16 mouse cellular contexts compared by ENCODE assay signal in genomic region chr4:86684806-86685205, GRCm38 (mm10). TPM values are rescaled to one million over a fixed set of nuclear protein-coding genes. Genes with fewer than 3 reads are reported as not detected.
A peak's percentile ranks its signal among the peaks of the same experiment; 100 is the strongest.
DNase-seq lines count a peak whose midpoint lies in the region; ATAC-seq and TF ChIP-seq lines count a peak whose summit lies in the region.
"Had no signal": no experiment of that assay in that cellular context is flagged by ENCODE, and none has a peak within 500 bp of the region (broad histone marks: within the 10 kb centered on the region; RNA-seq: fewer than 3 reads in every experiment).

No protein-coding gene starts in this region.

- H3K4me1 ChIP-seq in heart, embryonic 11.5 days (ENCODE audit: control insufficient read depth, insufficient read depth, low read length): peaks cover 5% of the 10 kb centered on the region; the same call in 1 of the 2 replicates
- no peaks in the 10 kb centered on the region for H3K4me1 ChIP-seq in hindbrain, postnatal 0 days (ENCODE audit: insufficient read depth, low read length)
- no peaks in the 10 kb centered on the region for H3K4me1 ChIP-seq in hindbrain, embryonic 14.5 days (replicated peaks; ENCODE audit: control insufficient read depth, insufficient read depth, low read length)
- H3K4me1 ChIP-seq in lung, postnatal 0 days (ENCODE audit: insufficient read depth, low read depth, low read length): peaks cover 9% of the 10 kb centered on the region
- peaks cover 20% of the 10 kb centered on the region for H3K4me1 ChIP-seq in brown adipose tissue, adult 24 weeks (ENCODE audit: control insufficient read depth, insufficient read depth, insufficient read length, low read length)
- no peaks in the 10 kb centered on the region; the same call in 1 of the 2 replicates for H3K4me1 ChIP-seq in midbrain, embryonic 10.5 days

- no peak for TF ChIP-seq CTCF in hindbrain, postnatal 0 days (IDR thresholded peaks at IDR 0.05; ENCODE audit: low read depth)
- TF ChIP-seq CTCF in lung, postnatal 0 days (IDR thresholded peaks at IDR 0.05): no peak

- TF ChIP-seq EP300 in lung, postnatal 0 days (IDR thresholded peaks at IDR 0.05): no peak

- no peaks in the 10 kb centered on the region for H3K27me3 ChIP-seq in heart, embryonic 11.5 days (ENCODE audit: control insufficient read depth, insufficient read depth, low read length)
- no peaks in the 10 kb centered on the region for H3K27me3 ChIP-seq in hindbrain, postnatal 0 days (ENCODE audit: insufficient read depth, low read length)
- H3K27me3 ChIP-seq in hindbrain, embryonic 14.5 days (ENCODE audit: control insufficient read depth, insufficient read depth, low read length): no peaks in the 10 kb centered on the region
- H3K27me3 ChIP-seq in lung, postnatal 0 days (replicated peaks; ENCODE audit: insufficient read depth, low read length): no peaks in the 10 kb centered on the region
- no peaks in the 10 kb centered on the region for H3K27me3 ChIP-seq in midbrain, embryonic 10.5 days (ENCODE audit: low read depth, poor library complexity, severe bottlenecking)
- H3K27me3 ChIP-seq: CH12.LX, Patski had no signal

- H3K9ac ChIP-seq in heart, embryonic 11.5 days (ENCODE audit: low read depth, low read length): no peak overlapping the region
- no peak overlapping the region for H3K9ac ChIP-seq in hindbrain, postnatal 0 days (replicated peaks; ENCODE audit: low read length)
- H3K9ac ChIP-seq in hindbrain, embryonic 14.5 days: no peak overlapping the region
- no peak overlapping the region for H3K9ac ChIP-seq in lung, postnatal 0 days (replicated peaks; ENCODE audit: low read depth)

- no peak overlapping the region for H3K4me2 ChIP-seq in heart, embryonic 11.5 days
- H3K4me2 ChIP-seq in hindbrain, postnatal 0 days (ENCODE audit: low read depth, low read length): no peak overlapping the region
- no peak overlapping the region for H3K4me2 ChIP-seq in hindbrain, embryonic 14.5 days (replicated peaks)
- H3K4me2 ChIP-seq in lung, postnatal 0 days (replicated peaks; ENCODE audit: low read depth, low read length): no peak overlapping the region

- DNase-seq in heart, adult 11 months: peak; percentile 55
- no peak for DNase-seq in hindbrain, postnatal 0 days (ENCODE audit: low spot score)
- DNase-seq in hindbrain, embryonic 14.5 days (ENCODE audit: low spot score): no peak
- no peak for DNase-seq in lung, postnatal 0 days (ENCODE audit: low spot score)
- DNase-seq in lung, adult 18-20 months: no peak
- no peak for DNase-seq in midbrain, embryonic 10.5 days (ENCODE audit: low spot score)
- DNase-seq: B cell, adult 2 months; cerebellum, adult 11 months; cerebellum, adult 11-12 months had no signal

- WGBS in heart, embryonic 11.5 days (ENCODE audit: insufficient replicate concordance): 82% methylated on average over 6 of the region's 6 CpGs
- WGBS in hindbrain, postnatal 0 days: 84% methylated on average over 6 of the region's 6 CpGs
- 86% methylated on average over 6 of the region's 6 CpGs for WGBS in hindbrain, embryonic 14.5 days
- WGBS in lung, postnatal 0 days: 62% methylated on average over 6 of the region's 6 CpGs
- WGBS in midbrain, embryonic 10.5 days: 90% methylated on average over 6 of the region's 6 CpGs

- H3K27ac ChIP-seq in heart, embryonic 11.5 days (ENCODE audit: low read depth, low read length): no peak overlapping the region
- peak overlapping the region; percentile 2; the same call in 1 of the 2 replicates for H3K27ac ChIP-seq in hindbrain, postnatal 0 days
- no peak overlapping the region for H3K27ac ChIP-seq in hindbrain, embryonic 14.5 days
- 0 out of 2 replicates have a peak overlapping the region, but pooled peaks have one; percentile 23 for H3K27ac ChIP-seq in lung, postnatal 0 days (ENCODE audit: low read length)
- H3K27ac ChIP-seq in brown adipose tissue, adult 24 weeks (replicated peaks; ENCODE audit: low read depth, low read length): peak overlapping the region; percentile 63
- H3K27ac ChIP-seq in midbrain, embryonic 10.5 days (replicated peaks): no peak overlapping the region

- ATAC-seq in heart, embryonic 11.5 days (replicated peaks; ENCODE audit: insufficient number of reproducible peaks, low FRiP score, low TSS enrichment): no peak
- no peak for ATAC-seq in hindbrain, postnatal 0 days
- ATAC-seq in hindbrain, embryonic 14.5 days (ENCODE audit: low FRiP score): no peak
- no peak for ATAC-seq in lung, postnatal 0 days
- ATAC-seq: activated CD4-positive, CD25-positive, alpha-beta regulatory T cell, adult 4 months; CD4-positive, CD25-positive, alpha-beta regulatory T cell, adult 4 months; Patski had no signal

- H3K36me3 ChIP-seq in heart, embryonic 11.5 days (ENCODE audit: control insufficient read depth, insufficient read depth, low read length): no peaks in the 10 kb centered on the region
- no peaks in the 10 kb centered on the region for H3K36me3 ChIP-seq in hindbrain, postnatal 0 days (ENCODE audit: insufficient read depth, low read length)
- H3K36me3 ChIP-seq in hindbrain, embryonic 14.5 days (replicated peaks; ENCODE audit: control insufficient read depth, insufficient read depth): no peaks in the 10 kb centered on the region
- H3K36me3 ChIP-seq in lung, postnatal 0 days (ENCODE audit: insufficient read depth, low read length): no peaks in the 10 kb centered on the region
- H3K36me3 ChIP-seq in midbrain, embryonic 10.5 days: no peaks in the 10 kb centered on the region
- H3K36me3 ChIP-seq: G1E had no signal

- H3K4me3 ChIP-seq in heart, embryonic 11.5 days (ENCODE audit: low read depth, low read length): no peak overlapping the region
- no peak overlapping the region for H3K4me3 ChIP-seq in hindbrain, postnatal 0 days (ENCODE audit: low read length)
- no peak overlapping the region for H3K4me3 ChIP-seq in hindbrain, embryonic 14.5 days (replicated peaks; ENCODE audit: low read length)
- no peak overlapping the region for H3K4me3 ChIP-seq in lung, postnatal 0 days (ENCODE audit: low read depth, low read length)
- no peak overlapping the region for H3K4me3 ChIP-seq in brown adipose tissue, adult 24 weeks (ENCODE audit: insufficient read depth, low read depth, low read length)
- no peak overlapping the region for H3K4me3 ChIP-seq in midbrain, embryonic 10.5 days

- no peaks in the 10 kb centered on the region for H3K9me3 ChIP-seq in heart, embryonic 11.5 days (replicated peaks; ENCODE audit: control insufficient read depth, low read length)
- H3K9me3 ChIP-seq in hindbrain, postnatal 0 days (ENCODE audit: low read length): no peaks in the 10 kb centered on the region
- H3K9me3 ChIP-seq in hindbrain, embryonic 14.5 days (ENCODE audit: control insufficient read depth, low read length): no peaks in the 10 kb centered on the region
- H3K9me3 ChIP-seq in lung, postnatal 0 days (ENCODE audit: low read length): no peaks in the 10 kb centered on the region
- no peaks in the 10 kb centered on the region for H3K9me3 ChIP-seq in midbrain, embryonic 10.5 days (replicated peaks)
- H3K9me3 ChIP-seq: G1E had no signal

RNA-seq across cellular contexts. Expression of gene Plin2, which starts 14.9 kb away (rescaled TPM):
- polyA plus RNA-seq in heart, embryonic 11.5 days (2014; fragmentation: Nextera tagmentation; extraction: Ambion mirVana): 65.4 and 70.4 TPM in 2 replicates
- total RNA-seq in hindbrain, postnatal 0 days (2014; rRNA removed): 42.7 and 48.8 TPM in 2 replicates
- 37.3 and 38.6 TPM in 2 replicates for polyA plus RNA-seq in hindbrain, postnatal 0 days (2015; fragmentation: Nextera tagmentation; extraction: Ambion mirVana)
- 49.1 and 50.9 TPM in 2 replicates for polyA plus RNA-seq in hindbrain, embryonic 14.5 days (2014; fragmentation: Nextera tagmentation; extraction: Ambion mirVana)
- polyA plus RNA-seq in lung, postnatal 0 days (2015; fragmentation: Nextera tagmentation; extraction: Ambion mirVana): 220 and 252 TPM in 2 replicates
- polyA plus RNA-seq in brown adipose tissue, adult 24 weeks (2012; ENCODE audit: insufficient read depth, insufficient read length, missing spikeins): 969 and 1,325 TPM in 2 replicates
- 76.2 and 79.3 TPM in 2 replicates for polyA plus RNA-seq in midbrain, embryonic 10.5 days (2016; fragmentation: Nextera tagmentation; extraction: Ambion mirVana)

Comparison
In these comparisons a context has a peak if more than half of its experiments do, and no peak if none do; other contexts are left out.
1. H3K27ac ChIP-seq: peak in hindbrain, postnatal 0 days (single experiment), lung, postnatal 0 days (single experiment) and brown adipose tissue, adult 24 weeks (single experiment); none in heart, embryonic 11.5 days (single experiment), hindbrain, embryonic 14.5 days (single experiment) and midbrain, embryonic 10.5 days (single experiment).